Mouse (Mus musculus): ENCODE data around the gene Thrsp. TPM values are rescaled to one million over a fixed set of nuclear protein-coding genes. Genes with fewer than 3 reads are reported as not detected.

Thrsp gene
- polyA plus RNA-seq, 1 experiment: not detected

- H3K27me3 ChIP-seq (ENCODE audit: control insufficient read depth): no peaks in the 10 kb centered on the region
- no peaks in the 10 kb centered on the region for H3K9me3 ChIP-seq (ENCODE audit: control insufficient read depth, low read length)
- H3K36me3 ChIP-seq (ENCODE audit: control insufficient read depth): no peaks in the 10 kb centered on the region
- no peaks in the 10 kb centered on the region; the same call in 1 of the 2 replicates for H3K4me1 ChIP-seq (ENCODE audit: control insufficient read depth)
- TF ChIP-seq GATA1 (IDR thresholded peaks at IDR 0.05; ENCODE audit: low read length): no peak
- TF ChIP-seq TAL1 (IDR thresholded peaks at IDR 0.05; ENCODE audit: low read length): no peak
- H3K4me3 ChIP-seq (replicated peaks): no peak overlapping the region
Measured at GRCm38 (mm10) chr7:97420958-97421651, 3.6 kb upstream of the Thrsp start.

DNA sequence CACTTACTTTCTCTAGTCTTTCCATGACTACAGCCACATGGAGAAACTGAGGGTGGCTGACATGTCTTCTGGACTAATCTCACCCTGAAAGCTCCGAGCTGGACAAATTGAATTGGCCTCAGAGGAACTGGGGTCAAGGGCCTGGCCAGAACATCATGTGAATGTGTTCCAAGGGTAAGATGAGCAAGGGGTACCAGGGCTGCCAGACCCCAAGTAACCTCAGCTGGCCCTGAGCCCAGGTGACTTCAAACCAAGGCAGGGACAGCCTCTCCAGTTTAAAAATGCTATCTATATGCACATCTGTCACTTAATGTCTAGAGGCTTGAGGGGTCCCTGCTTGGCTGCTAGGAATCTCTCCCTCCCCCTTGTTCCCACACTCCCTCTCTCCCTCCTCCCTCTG is 2.9 kb upstream of the Thrsp start:
- TF ChIP-seq TAL1 (IDR thresholded peaks at IDR 0.05; ENCODE audit: low read length): no peak
- TF ChIP-seq GATA1 (IDR thresholded peaks at IDR 0.05; ENCODE audit: low read length): no peak
- H3K9me3 ChIP-seq (ENCODE audit: control insufficient read depth, low read length): no peaks in the 10 kb centered on the region
- H3K4me3 ChIP-seq (replicated peaks): no peak overlapping the region
- H3K4me1 ChIP-seq (ENCODE audit: control insufficient read depth): peaks cover 2% of the 10 kb centered on the region; the same call in 1 of the 2 replicates
- H3K27me3 ChIP-seq (ENCODE audit: control insufficient read depth): no peaks in the 10 kb centered on the region
- no peaks in the 10 kb centered on the region for H3K36me3 ChIP-seq (ENCODE audit: control insufficient read depth)

GRCm38 (mm10) chr7:97419163-97419562 is 1.6 kb upstream of the Thrsp start:
- Histone ChIP-seq H3K4me3 (replicated peaks) (no peak overlapping the region), H3K4me1 (ENCODE audit: control insufficient read depth) (0 out of 2 replicates have a peak, but pooled peaks cover 2% of the 10 kb centered on the region), H3K36me3 (ENCODE audit: control insufficient read depth) (no peaks in the 10 kb centered on the region), H3K27me3 (ENCODE audit: control insufficient read depth) (no peaks in the 10 kb centered on the region), H3K9me3 (ENCODE audit: control insufficient read depth, low read length) (no peaks in the 10 kb centered on the region)
- TF ChIP-seq TAL1 (IDR thresholded peaks at IDR 0.05; ENCODE audit: low read length) (no peak), GATA1 (IDR thresholded peaks at IDR 0.05; ENCODE audit: low read length) (no peak)

DNA sequence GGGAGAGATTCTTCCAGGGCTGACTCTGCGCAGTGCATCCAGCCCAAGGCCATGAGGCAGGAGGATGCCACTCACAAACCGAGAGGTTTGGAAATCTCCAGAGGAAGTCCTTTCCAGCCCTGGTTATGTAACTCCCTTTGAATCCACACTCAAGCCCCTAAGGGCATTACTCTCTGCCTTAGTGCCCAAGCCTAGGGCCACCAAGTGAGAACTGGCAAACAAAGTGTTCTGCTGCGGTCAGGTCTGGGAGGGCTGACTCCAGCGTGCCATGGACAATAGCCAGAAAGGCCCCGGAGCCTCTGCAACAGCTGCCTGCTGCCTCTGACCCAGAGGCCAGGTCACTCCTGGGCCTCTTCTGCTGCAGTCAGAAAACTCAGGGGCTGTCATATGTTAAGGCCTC is 1.2 kb upstream of the Thrsp start:
- no peaks in the 10 kb centered on the region for H3K27me3 ChIP-seq (ENCODE audit: control insufficient read depth)
- H3K36me3 ChIP-seq (ENCODE audit: control insufficient read depth): no peaks in the 10 kb centered on the region
- H3K4me3 ChIP-seq (replicated peaks): no peak overlapping the region
- no peaks in the 10 kb centered on the region for H3K9me3 ChIP-seq (ENCODE audit: control insufficient read depth, low read length)
- H3K4me1 ChIP-seq (ENCODE audit: control insufficient read depth): 0 out of 2 replicates have a peak, but pooled peaks cover 2% of the 10 kb centered on the region
- TF ChIP-seq GATA1 (IDR thresholded peaks at IDR 0.05; ENCODE audit: low read length) (no peak), TAL1 (IDR thresholded peaks at IDR 0.05; ENCODE audit: low read length) (no peak)

- TF ChIP-seq GATA1 (IDR thresholded peaks at IDR 0.05; ENCODE audit: low read length): no peak
- H3K9me3 ChIP-seq (ENCODE audit: control insufficient read depth, low read length): no peaks in the 10 kb centered on the region
- H3K36me3 ChIP-seq (ENCODE audit: control insufficient read depth): peaks cover 6% of the 10 kb centered on the region
- no peak overlapping the region for H3K4me3 ChIP-seq (replicated peaks)
- H3K27me3 ChIP-seq (ENCODE audit: control insufficient read depth): no peaks in the 10 kb centered on the region
- 0 out of 2 replicates have a peak, but pooled peaks cover 2% of the 10 kb centered on the region for H3K4me1 ChIP-seq (ENCODE audit: control insufficient read depth)
Measured at GRCm38 (mm10) chr7:97416473-97416872, 1.1 kb downstream of the Thrsp start.

- Histone ChIP-seq H3K4me3 (replicated peaks) (no peak overlapping the region), H3K27me3 (ENCODE audit: control insufficient read depth) (no peaks in the 10 kb centered on the region), H3K4me1 (ENCODE audit: control insufficient read depth) (0 out of 2 replicates have a peak, but pooled peaks cover 2% of the 10 kb centered on the region), H3K9me3 (ENCODE audit: control insufficient read depth, low read length) (no peaks in the 10 kb centered on the region; the same call in 1 of the 2 replicates), H3K36me3 (ENCODE audit: control insufficient read depth) (peaks cover 16% of the 10 kb centered on the region)
- TF ChIP-seq TAL1 (IDR thresholded peaks at IDR 0.05; ENCODE audit: low read length) (no peak), GATA1 (IDR thresholded peaks at IDR 0.05; ENCODE audit: low read length) (no peak)
Measured at GRCm38 (mm10) chr7:97414915-97415687, 2.4 kb downstream of the Thrsp start.

- Histone ChIP-seq H3K9me3 (ENCODE audit: control insufficient read depth, low read length) (no peaks in the 10 kb centered on the region; the same call in 1 of the 2 replicates), H3K4me1 (ENCODE audit: control insufficient read depth) (0 out of 2 replicates have a peak, but pooled peaks cover 2% of the 10 kb centered on the region), H3K4me3 (replicated peaks) (no peak overlapping the region), H3K27me3 (ENCODE audit: control insufficient read depth) (no peaks in the 10 kb centered on the region), H3K36me3 (ENCODE audit: control insufficient read depth) (peaks cover 21% of the 10 kb centered on the region)
- TF ChIP-seq GATA1 (IDR thresholded peaks at IDR 0.05; ENCODE audit: low read length) (no peak), TAL1 (IDR thresholded peaks at IDR 0.05; ENCODE audit: low read length) (no peak)
Measured at GRCm38 (mm10) chr7:97414426-97414825, 3.1 kb downstream of the Thrsp start.

- no peak for TF ChIP-seq TAL1 (IDR thresholded peaks at IDR 0.05; ENCODE audit: low read length)
- TF ChIP-seq GATA1 (IDR thresholded peaks at IDR 0.05; ENCODE audit: low read length): no peak
- peaks cover 26% of the 10 kb centered on the region for H3K36me3 ChIP-seq (ENCODE audit: control insufficient read depth)
- H3K4me1 ChIP-seq (ENCODE audit: control insufficient read depth): 0 out of 2 replicates have a peak, but pooled peaks cover 2% of the 10 kb centered on the region
- H3K9me3 ChIP-seq (ENCODE audit: control insufficient read depth, low read length): no peaks in the 10 kb centered on the region; the same call in 1 of the 2 replicates
- H3K27me3 ChIP-seq (ENCODE audit: control insufficient read depth): no peaks in the 10 kb centered on the region
- H3K4me3 ChIP-seq (replicated peaks): no peak overlapping the region
Measured at GRCm38 (mm10) chr7:97413981-97414380, 3.5 kb downstream of the Thrsp start.

DNA sequence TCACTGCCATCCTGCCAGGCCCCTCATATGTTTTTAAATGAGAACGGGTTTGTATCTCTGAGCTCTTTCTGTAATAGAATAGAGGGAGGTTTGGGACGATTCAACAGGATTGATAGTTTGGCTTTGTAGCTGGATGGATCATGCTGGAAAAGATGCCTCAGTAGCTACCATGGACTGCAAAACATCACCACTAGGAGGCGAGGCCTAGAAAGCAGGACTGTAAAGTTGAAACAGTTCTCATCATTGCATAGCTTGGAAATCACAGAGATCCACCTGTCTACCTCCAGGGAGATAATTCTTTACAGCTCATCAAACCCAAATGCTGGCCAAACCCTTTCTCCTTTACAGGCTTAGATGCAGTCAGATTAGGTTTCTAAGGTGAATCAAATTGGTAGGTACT is 6.0 kb downstream of the Thrsp start:
- Histone ChIP-seq H3K4me3 (replicated peaks) (no peak overlapping the region), H3K36me3 (ENCODE audit: control insufficient read depth) (peaks cover 38% of the 10 kb centered on the region), H3K9me3 (ENCODE audit: control insufficient read depth, low read length) (no peaks in the 10 kb centered on the region; the same call in 1 of the 2 replicates), H3K27me3 (ENCODE audit: control insufficient read depth) (no peaks in the 10 kb centered on the region), H3K4me1 (ENCODE audit: control insufficient read depth) (0 out of 2 replicates have a peak, but pooled peaks cover 2% of the 10 kb centered on the region)
- TF ChIP-seq TAL1 (IDR thresholded peaks at IDR 0.05; ENCODE audit: low read length) (no peak), GATA1 (IDR thresholded peaks at IDR 0.05; ENCODE audit: low read length) (no peak)

Data from erythroblast, embryonic 14.5 days (primary cell).